Mouse (Mus musculus) CD4-positive, CD25-positive, alpha-beta regulatory T cell, adult 2 months (primary cell): Measurements from ENCODE around the gene Pias1.
A peak's percentile ranks its signal among the peaks of the same experiment; 100 is the strongest.

Experiments
- DNase-seq: peaks from one replicate; pipeline ENCODE4 v3.0.0-alpha.2; 2012; ENCODE audit warnings: low read depth, low spot score

Pias1 gene

GRCm38 (mm10) chr9:62987824-62988223 lies at the start of gene Pias1:
Gene Pias1, minus strand, starts transcription at chr9:62987924.
- DNase-seq: no peak

DNA sequence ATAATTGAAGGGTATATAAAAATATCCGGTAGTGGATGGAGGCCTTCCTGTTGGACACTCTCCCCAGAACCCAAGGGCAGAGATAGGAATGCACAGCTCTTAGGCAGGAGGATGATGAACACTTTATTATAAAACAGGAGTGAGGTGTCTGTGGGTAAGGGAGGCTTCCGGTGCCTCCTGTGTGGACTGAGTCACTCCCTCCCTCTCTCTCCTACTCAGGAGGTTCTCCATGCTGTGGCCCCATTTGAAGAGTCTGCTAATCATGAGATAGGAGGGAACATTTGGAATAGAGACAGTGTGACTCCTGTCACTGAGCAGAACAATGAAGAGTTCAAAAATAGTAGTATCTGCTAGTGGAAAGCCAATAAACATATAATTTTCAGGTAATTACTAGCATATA lies 47.7 kb upstream of the Pias1 start:
- DNase-seq: no peak

- DNase-seq: no peak
These were observed 43.5 kb upstream of the Pias1 start for GRCm38 (mm10) chr9:63031011-63031782.

DNA sequence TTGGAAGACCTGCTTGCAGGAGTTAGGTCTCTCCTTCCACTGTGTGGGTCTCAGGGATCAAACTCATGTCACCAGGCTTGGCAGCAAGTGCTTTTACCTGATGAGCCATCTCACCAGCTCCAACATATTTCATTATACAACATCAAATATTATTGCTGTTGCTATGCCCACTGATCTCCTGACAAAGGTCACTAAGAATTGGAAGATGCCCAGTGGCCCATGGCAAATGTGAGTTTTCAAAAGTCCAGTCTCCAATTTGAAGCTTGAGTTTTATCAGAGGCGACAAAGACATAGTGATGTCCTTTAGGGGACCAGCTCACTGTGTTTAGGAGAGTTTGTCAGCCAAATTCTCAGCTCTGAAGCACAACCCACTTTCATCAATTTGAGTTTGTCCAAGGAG lies 34.8 kb upstream of the Pias1 start:
- DNase-seq: no peak

DNA sequence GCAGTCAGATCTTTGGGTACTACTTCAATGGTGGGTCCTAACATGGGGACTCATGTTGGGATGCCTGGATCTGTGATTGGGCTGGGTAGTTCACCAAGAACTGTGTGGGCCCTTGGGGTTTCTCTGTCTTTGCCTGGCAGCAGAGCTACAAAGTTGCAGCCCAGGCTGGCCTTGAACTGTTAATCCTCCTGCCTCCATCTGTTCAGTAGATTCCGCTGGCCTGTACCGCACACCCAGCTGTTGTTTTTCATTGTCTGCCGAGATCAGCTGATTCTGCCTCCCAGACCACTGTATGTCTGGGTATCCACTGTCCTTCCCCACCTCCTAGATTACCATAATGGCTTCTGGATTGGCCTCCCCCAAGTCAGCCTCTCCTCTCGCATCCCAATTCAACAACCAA lies 19.6 kb upstream of the Pias1 start:
- no peak for DNase-seq

DNA sequence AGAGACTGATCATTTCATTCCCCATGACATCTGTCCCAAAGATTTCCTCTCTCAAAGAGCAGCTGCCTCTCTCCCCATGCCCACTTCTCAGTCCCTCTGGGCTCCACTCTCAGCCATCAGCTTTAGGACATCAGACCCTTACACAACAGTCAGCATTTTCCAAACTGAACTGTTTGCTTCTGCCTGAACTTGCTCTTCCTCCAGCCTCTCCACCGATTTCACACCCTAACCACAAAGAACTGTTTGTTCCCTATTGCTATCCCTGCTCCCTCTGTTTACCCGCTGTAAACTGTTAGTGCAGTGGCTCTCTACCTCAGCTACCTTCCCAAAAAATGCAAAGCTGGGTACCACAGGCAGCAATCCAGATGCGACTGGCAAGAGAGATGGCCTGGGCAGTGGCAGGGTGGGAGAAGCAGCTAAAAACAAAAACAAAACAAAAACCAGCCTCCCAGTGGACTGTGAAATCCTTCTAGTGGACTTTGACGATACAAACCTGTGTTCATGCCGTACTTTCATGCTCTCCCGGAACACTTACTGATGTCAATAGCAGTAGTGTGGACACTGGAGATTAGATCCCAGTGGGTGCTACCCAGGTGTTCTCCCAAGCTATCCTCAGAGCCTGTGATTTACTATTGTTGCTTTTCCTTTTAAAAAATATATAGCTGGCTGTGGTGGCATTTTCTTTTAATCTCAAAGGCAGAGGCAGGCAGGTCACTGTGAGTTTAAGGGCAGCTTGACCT lies 18.5 kb upstream of the Pias1 start:
- no peak for DNase-seq

DNA sequence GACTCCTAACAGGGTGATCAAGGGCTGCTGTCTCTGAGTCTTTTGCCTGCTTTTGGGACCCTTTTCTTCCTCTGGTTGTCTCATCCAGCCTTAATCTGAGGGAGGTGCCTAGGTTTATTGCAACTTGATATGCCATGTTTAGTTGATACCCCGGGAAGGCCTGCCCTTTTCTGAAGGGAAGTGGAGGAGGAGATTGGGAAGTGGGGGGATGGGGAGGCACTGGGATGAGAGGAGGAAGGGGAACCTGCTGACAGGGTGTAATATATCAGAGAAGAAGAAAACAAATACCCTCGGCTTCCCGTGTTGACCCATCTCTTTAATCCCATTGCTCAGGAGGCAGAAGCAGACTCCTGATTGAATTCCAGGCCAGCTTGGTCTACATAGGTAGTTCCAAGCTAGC lies 10.8 kb upstream of the Pias1 start:
- no peak for DNase-seq

DNA sequence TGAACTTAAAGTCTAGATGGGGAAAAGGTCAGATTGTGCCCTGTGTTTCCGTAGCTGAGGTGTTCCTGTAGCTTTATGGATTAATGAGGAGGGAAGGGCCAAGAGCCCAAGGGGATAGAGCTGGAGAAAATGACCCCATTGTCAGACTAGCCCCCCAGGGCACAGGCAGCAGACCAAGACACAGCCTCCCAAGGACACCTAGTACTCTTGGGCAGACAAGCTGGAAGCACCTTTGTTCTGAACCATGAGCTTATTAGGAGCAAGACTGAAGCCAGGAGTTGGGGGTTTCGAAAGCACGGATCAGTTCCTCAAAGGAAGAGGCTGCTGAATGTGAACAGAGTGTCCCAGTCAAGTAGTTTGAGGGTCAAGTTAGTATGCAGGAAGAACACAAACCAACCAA lies 9.9 kb upstream of the Pias1 start:
- no peak for DNase-seq

- DNase-seq: no peak
These were observed 7.5 kb upstream of the Pias1 start for GRCm38 (mm10) chr9:62995186-62995585.

- no peak for DNase-seq
These were observed 2.4 kb upstream of the Pias1 start for GRCm38 (mm10) chr9:62990134-62990533.

DNA sequence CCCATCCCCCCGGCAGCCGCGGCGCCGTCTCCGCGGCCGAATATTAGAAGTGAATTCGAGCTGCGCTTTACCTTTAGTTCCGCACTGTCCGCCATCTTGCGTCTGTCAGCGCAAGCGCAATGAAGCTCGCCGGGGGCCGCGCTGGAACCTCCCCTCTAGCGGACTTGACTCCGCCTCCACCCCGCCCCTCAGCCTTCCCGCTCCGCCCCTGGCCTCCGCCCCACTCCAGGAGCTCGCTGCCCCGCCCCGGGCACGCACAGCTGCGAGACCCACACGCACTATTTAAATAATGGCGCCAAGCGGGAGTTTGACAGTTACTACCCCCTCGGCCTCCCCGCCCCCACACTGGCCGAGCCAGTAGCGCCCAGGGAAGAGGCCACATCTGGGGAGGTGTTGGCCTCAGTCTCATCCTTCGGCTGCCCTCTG lies 6.9 kb downstream of the Pias1 start:
- peak; percentile 98 for DNase-seq

DNA sequence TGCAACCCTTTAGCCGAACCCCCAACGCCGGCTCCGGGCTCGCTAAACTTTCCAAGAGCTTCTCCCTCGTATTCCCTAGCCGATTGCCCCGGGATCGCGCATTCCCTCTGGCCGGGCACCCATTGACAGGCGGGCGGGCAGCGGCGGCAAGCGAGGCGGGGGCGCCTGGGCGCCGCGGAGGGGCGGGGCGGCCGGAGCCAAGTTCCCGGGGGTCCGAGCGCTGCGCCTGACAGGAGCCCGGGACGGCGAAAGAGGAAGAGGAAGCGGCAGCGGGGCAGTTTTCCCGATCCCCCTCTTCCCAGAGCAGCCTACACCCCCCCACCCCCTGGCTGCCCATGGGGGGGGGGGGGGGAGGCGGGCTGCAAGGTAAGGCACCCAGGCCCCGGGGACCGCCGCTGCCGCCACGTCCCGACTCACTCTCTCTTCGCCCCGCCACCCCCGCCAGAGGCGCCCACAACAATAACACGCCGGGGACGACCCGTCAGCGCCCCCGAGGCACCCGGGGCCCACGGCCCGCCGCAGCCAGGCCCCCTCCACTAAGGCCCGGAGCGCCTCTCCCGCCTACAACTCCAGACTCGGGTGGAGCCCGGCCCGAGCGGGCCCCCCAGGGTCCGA lies 7.5 kb downstream of the Pias1 start:
- peak; percentile 35 for DNase-seq

DNA sequence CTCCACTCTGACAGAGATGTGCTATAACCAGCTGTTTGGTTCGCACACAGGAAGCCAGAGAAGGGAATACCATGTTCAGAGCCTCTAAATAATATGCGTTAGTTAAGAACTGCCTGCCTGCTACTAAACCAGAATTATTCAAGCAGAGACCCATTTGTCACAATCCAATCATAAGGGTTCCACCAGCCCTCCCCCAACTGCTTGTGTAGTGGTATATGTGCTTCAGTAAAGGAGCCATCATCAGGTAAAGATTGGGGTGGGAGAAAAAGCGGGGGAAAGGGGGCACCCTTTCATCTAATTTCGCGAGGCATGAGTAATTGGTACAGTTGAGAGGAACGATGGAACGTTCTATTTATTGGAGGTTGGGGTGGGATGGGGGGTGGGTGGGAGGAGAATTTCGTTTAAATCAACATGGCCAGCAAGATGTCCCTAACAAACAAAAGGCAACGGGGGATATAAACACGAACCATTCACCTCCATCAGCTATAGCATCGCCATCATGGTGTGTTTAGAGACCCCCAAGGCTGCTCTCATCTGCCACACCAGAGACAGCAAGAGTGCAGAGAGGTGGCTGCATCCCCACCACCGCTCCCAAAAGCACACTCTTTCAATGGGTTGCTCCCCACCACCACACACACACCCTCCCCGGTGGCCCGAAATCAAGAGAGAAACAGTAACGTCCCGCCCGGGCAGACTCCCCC lies 8.1 kb downstream of the Pias1 start:
- peak; percentile 10 for DNase-seq

DNA sequence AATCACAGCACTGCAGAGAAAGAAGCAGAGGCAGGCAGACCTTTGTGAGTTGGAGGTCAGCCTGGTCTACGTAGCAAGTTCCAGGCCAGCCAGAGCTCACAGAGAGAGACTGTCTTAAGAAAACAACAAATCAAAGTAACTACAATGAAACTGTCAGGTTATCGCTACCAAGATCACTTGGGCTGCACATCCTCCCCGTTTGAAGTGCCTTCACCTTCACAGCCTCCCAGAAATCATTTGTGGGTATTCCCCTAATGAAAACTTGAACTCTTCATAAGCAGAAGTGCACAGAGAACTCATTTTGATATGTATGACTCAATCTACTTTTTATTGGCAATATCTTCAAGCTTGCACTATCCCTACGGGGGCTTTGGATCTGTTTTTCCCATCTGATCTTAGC lies 10.6 kb downstream of the Pias1 start:
- DNase-seq: peak; percentile 74

DNA sequence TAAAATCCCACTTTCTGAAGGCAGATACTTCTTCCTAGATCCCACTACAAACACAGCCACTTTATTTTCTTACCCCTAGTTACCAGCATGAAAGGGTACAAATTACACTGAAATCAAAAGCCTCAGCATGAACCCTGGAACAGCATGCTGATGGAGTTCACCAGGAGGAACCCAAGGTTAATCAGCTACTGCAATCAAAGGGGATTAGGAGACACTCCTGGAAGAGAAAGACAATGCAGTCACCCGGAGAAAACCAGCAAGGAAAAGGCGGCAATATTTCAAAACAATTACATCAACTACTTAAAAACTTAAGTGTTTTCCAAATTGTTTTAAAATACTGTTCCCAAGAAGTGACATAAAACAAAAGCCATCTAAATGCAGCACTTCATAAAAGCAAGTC lies 11.9 kb downstream of the Pias1 start:
- DNase-seq: no peak

DNA sequence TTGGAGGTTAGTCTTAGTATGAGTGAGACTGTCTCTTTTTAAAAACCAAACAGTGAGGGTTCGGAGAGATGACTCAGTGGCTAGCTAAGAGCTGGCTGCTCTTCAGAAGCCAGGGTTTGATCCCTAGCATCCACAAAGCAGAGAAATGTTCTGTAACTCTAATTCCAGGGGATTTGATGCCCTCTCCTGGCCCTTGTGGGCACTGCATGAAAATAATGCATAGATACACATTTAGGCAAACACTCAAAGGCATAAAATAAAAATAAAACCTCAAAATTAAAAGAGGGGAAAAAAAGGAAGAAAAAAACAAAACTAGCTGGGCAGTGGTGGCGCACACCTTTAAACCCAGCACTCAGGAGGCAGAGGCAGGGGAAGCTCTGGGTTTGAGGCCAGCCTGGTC lies 13.3 kb downstream of the Pias1 start:
- DNase-seq: peak; percentile 63

DNA sequence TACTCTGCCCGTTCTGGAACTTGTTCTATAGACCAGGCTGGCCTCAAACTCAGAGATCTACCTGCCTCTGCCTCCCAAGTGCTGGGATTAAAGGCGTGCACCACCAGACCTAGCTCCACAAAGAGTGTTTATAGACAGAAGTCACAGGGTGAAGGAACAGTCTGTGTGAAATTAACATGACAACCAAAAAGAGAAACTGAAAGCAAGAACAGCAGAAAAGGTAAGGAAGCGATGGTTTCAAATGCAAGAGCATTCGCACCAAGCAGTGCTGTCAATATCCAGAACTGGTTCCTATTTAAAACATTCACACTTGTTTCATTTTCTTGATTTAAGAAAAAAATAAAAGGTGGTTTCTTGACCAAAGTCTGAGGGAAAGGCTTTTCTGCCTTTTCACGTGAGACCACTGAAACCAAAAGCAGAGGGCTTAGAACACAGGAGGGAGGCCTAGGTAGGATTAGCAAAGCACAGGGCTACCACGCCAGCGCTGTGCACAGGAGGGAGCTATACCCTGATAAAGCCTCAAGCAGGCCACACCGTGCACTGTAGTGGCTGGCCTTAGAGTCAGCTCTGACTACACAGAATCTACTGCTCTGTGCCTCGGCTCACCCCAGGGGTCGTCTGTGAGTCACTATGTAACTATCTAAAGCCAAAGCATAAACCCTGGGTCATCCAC lies 15.5 kb downstream of the Pias1 start:
- DNase-seq: peak; percentile 74

GRCm38 (mm10) chr9:62970345-62970744 lies 17.4 kb downstream of the Pias1 start:
- no peak for DNase-seq

DNA sequence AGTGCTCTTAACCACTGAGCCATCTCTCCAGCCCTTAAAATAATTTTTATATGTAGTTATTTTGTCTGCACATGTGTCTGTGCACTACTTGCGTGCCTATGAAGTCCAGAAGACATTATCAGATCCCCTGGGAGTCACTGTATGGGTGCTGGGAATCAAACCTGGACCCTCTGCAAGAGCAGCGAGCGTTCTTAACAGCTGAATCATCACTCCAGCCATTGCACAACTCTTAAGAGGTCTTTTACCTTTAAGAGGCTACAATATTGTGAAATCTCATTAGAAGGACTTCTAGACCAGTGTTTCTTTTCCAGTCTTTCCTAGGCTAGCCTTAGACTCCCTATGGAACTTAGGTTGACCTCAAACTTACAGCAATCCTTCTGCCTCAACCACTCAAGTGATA lies 21.7 kb downstream of the Pias1 start:
- no peak for DNase-seq

DNA sequence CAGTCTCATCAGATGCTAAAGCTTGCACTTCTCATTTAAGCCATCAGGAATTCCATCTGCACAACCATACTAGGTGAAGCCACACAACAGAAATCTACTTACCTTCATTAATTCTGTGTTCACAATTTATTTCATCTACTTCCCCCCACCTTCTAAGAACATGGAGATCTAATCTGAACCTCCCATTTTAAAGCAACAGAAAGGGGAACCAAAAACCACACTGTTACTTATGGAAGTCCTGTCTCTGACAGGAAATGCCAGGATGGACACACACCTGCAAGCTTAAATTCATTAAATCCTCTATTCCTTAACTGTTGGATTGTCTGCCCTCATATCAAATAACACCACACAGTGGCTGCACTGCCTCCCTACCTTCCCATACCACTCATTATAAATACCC lies 35.0 kb downstream of the Pias1 start:
- DNase-seq: no peak

- DNase-seq: no peak
These were observed 42.4 kb downstream of the Pias1 start for GRCm38 (mm10) chr9:62945346-62945745.

DNA sequence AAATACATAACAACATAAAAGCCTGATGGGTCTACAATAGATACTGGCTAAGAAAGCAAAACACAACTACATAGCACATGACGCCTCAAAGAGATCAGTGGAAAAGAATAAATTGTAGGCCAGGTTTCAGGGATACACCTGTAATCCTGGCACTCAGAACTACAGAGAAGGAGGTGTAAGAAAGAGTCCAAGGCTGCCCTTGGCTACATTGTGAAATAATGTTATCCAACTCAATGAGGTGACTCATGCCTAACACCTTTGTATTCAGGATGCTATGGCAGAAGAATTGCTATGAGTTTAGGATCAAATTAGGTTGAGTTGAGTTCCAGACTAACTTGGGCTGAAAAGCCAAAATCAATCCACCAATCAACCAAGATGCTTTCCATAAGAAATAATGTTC lies 43.7 kb downstream of the Pias1 start:
- no peak for DNase-seq
